Mouse (Mus musculus) gastrocnemius, postnatal 25 days (tissue): ENCODE results near the gene Dut. TPM values are rescaled to one million over a fixed set of nuclear protein-coding genes. Genes with fewer than 3 reads are reported as not detected.

Experiments used
- DNase-seq: peaks from one replicate; pipeline ENCODE4 v3.0.0; 2022
- total RNA-seq, 2 experiments: library from RNA; stranded (reverse); gene quantifications; 1 replicate in 1 of 2; 2 replicates in 1 of 2; pipeline ENCODE4 v1.2.3; 2021

The Dut gene
- total RNA-seq, 2 experiments from 2014 or later = 6.4 to 7.4 TPM

GRCm38 (mm10) chr2:125303764-125304384 is 56.9 kb downstream of the Dut start:
- no peak for DNase-seq

GRCm38 (mm10) chr2:125304746-125305145 is 57.8 kb downstream of the Dut start:
- DNase-seq = no peak

GRCm38 (mm10) chr2:125305671-125306070 is 58.7 kb downstream of the Dut start:
- no peak for DNase-seq

Other genes with a start within 250 kb of the Dut start
- gene Slc24a5, start 179.1 kb upstream of the Dut start, total RNA-seq = not detected
- 1 to 10 TPM; 3.1 to 3.2 TPM for gene Myef2, start 123.5 kb upstream of the Dut start, total RNA-seq
- not detected for gene Ctxn2, start 110.5 kb upstream of the Dut start, total RNA-seq
- gene Slc12a1, start 94.7 kb upstream of the Dut start, total RNA-seq = not detected